Mouse (Mus musculus) layer of hippocampus, postnatal 14 days (tissue): ENCODE measurements around the gene Pign. TPM values are rescaled to one million over a fixed set of nuclear protein-coding genes. Genes with fewer than 3 reads are reported as not detected.

ENCODE experiments used
- DNase-seq, 2 experiments: peaks; one replicate each; pipeline ENCODE4 v3.0.0; 2021 to 2022; ENCODE audit warnings: low spot score in 2 of 2, mixed read lengths in 1 of 2
- microRNA-seq, 2 experiments: library from miRNA; unstranded; fragments of <30 nt; microRNA quantifications; one replicate each; pipeline ENCODE4 v1.2.0; 2021
- total RNA-seq, 2 experiments: library from RNA; stranded (reverse); gene quantifications; 2 replicates each; pipeline ENCODE4 v1.2.3; 2021

The Pign gene
- total RNA-seq, 2 experiments from 2014 or later: 16.3 to 22.8 TPM

DNA sequence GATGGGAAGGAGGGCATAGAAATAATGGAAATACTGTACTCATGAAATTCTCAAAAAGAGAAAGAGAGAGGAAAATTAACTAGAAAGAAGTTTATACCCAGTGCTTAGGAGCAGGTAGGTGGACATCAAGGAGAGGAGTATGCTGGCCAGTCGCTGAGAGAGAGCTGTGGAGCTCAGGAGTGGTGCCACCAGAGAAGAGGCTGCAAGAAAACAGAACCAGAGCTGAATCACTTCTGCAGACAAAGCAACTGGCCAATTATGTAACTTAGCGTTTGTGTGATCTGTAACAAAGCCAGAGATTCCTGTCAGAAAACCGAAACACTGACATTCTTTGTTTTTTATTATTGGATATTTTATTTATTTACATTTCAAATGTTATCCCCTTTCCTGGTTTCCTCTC lies 97.4 kb downstream of the Pign start:
- no peak for DNase-seq

DNA sequence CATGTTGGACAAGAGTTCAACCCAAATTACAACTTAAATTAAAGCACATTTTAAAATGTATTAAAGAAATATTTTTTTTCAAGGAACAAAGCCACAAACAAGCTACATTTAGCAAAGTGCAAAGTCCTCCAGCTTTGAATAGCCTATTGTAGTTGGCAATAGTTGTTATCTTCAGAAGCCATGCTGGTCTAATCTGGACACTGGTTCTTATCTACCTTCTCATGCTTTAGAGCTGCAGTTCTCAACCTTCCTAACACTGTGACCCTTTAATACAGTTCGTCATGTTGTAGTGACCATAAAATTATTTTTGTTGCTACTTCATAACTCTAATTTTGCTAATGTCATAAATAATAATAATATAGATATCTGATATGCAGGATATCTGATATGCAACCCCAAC lies 99.2 kb downstream of the Pign start:
- DNase-seq: no peak

DNA sequence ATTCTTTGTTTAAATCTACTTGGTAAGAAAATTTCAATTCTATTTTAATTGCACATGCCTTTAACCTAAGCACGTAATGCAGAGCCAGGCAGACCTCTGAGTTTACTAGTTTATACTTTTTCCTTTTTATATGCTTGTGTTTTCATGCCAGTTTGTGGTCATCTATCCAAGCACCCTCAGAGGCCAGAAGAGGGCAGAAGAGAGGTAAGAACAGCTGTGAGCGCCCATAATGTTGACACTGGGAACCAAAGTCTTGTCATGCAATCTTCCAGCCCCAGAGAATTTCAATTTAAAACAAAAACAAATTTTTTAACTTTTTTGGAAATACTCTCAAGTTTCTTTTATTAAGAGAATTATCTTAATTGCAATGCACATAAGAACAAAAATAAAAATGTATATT lies 99.7 kb downstream of the Pign start:
- no peak for DNase-seq

DNA sequence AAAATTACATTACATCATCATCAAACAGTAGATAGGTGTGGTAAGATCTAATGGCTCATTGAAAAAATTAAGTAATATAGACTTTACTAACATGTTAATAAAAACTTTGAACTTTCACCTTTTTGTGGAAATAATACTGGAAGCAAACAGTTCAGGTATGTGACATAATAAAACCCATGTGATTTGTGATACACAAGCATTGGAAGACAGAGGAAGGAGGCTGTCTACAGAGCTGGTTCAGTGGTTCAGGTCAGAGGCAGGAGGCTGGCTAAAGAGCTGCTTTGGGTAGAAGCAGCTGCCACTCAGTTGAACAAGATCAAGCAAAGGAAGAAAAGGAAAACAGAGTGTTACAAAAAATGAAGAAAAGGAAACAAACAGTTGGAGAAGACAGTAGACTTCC lies 107.4 kb downstream of the Pign start:
- no peak for DNase-seq

DNA sequence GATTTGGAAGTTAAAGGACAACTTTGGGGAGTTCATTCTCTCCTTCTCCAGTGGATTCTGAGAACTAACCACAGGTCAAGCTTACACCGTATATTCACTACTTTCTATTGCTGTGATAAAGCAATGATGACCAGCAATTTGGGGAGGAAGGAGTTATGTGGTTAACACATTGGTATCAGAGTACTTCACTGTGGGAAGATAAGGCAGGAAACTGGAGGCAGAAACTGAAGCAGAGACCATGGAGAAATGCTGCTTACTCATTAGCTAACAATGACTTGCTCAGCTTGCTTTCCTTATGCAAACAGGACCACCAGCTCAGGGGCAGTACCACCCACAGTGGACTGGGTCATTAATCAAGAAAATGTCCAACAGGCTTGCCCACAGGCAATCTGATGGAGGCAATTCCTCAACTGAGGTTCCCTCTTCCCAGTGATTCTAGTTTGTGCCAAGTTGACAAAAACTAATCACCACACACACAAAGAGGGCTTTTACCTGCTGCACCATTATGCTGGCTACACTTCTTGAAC lies 108.2 kb downstream of the Pign start:
- DNase-seq: no peak

- no peak for DNase-seq
Measured at GRCm38 (mm10) chr1:105553130-105553529, 110.3 kb downstream of the Pign start.

DNA sequence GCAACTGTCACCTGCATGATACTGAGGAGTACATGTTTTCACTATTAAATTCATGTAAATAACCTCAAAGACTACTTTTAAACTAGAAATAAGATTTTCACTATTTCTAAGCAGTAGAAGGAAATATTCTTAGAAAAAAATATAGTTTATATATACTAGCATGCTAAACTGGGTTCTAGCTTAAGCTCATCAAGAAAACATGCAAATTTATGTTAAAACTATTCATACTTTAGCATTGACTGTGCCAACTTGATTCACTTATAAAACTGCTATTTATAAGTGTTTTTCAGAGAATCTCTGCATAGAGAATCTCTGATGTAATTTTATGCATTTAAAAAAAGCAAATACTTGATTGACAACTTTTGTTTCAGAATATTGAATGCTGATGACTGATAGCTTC lies 113.3 kb downstream of the Pign start:
- DNase-seq: no peak

GRCm38 (mm10) chr1:105549648-105550047 lies 113.8 kb downstream of the Pign start:
- no peak for DNase-seq

DNA sequence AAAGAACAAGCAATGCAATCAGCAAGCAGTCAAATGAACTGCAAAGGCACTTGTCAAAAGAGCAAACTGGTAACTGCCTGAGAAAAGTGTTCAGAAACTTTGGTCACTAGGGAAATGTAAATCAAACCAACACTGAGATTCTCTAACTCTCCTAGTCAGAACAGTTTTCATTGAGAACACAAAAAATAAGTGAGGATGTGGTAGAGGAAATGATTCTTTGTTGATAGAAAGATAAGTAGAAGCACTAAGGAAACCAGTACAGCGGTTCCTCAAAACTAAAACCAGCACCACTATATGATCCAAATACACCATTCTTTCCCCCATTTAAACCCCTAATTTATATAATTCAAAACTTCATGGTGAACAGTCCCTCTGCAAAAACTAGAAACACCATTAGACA lies 120.4 kb downstream of the Pign start:
- no peak for DNase-seq

GRCm38 (mm10) chr1:105523768-105524167 lies 139.7 kb downstream of the Pign start:
- no peak for DNase-seq

DNA sequence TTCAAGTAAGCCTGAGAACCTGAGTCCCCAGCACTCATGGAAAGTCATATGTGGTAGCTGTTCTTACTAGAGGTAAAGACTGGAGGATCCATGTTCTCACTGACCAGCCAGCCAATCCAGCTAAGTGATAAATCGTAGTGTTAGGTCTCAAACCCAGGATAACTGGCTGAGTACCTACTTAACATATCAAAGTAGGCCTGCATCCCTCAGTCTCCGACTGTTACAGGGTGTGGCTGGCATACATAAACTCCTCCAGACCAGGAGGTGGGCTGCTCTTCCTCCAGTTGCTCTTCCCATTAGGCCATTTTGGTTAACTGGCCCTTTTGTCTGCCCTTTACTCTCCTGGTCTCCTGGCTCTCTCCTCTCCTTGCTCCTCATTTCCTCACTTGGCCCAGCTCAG lies 141.2 kb downstream of the Pign start:
- DNase-seq: no peak

- DNase-seq: no peak
Measured at GRCm38 (mm10) chr1:105518101-105518500, 145.4 kb downstream of the Pign start.

GRCm38 (mm10) chr1:105507116-105507515 lies 156.4 kb downstream of the Pign start:
- DNase-seq: no peak

GRCm38 (mm10) chr1:105492626-105493025 lies 170.9 kb downstream of the Pign start:
- peak in 1 of 2 experiments; percentile 59 for DNase-seq

GRCm38 (mm10) chr1:105489456-105489855 lies 174.0 kb downstream of the Pign start:
- no peak for DNase-seq

DNA sequence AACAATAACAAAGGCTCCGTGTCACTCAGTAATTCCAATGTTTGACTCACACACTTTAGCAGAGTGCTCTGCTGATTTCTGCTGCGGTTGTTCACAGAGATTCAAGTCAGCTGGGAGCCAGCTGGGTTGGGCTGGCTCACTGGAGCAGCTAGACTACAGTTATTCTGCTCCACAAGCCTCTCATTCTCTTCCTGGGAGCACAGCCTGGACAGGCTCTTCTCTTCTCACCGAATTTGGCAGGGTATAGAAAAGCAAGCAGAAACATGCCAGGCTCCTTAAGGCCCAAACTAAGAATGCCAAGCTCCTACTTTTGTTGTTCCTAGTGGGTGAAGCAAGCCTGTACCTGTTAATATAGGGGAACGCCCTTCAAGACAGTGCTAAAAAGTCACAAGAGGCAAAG lies 176.4 kb downstream of the Pign start:
- DNase-seq: peak in 1 of 2 experiments; percentile 12

Small RNA genes within 50 kb of the gene (microRNA-seq; reads per million reads assigned to microRNA genes)
- gene Gm22426: 0 reads per million in 2 experiments

Other genes with a start within 250 kb of the Pign start
- gene Relch, start 184 bp upstream of the Pign start, total RNA-seq: 100 to 1,000 TPM; 102 to 107 TPM
- 1 to 10 TPM; 3.2 TPM for gene Tnfrsf11a, start 117.0 kb upstream of the Pign start, total RNA-seq